Mouse (Mus musculus) mammary gland, adult 2 months (tissue): Measurements from ENCODE around the gene Armc3. TPM values are rescaled to one million over a fixed set of nuclear protein-coding genes. Genes with fewer than 3 reads are reported as not detected.

ENCODE experiments used
- polyA plus RNA-seq: library from polyadenylated mRNA; depleted of rRNA; stranded (reverse); fragments of >200 nt; gene quantifications from 2 replicates; pipeline ENCODE4 v1.2.3, GENCODE M21; 2012; ENCODE audit warnings: low replicate concordance; rRNA removed

Gene Armc3
- 0.04 TPM in 1 of 2 replicates, not detected in the other for polyA plus RNA-seq

DNA sequence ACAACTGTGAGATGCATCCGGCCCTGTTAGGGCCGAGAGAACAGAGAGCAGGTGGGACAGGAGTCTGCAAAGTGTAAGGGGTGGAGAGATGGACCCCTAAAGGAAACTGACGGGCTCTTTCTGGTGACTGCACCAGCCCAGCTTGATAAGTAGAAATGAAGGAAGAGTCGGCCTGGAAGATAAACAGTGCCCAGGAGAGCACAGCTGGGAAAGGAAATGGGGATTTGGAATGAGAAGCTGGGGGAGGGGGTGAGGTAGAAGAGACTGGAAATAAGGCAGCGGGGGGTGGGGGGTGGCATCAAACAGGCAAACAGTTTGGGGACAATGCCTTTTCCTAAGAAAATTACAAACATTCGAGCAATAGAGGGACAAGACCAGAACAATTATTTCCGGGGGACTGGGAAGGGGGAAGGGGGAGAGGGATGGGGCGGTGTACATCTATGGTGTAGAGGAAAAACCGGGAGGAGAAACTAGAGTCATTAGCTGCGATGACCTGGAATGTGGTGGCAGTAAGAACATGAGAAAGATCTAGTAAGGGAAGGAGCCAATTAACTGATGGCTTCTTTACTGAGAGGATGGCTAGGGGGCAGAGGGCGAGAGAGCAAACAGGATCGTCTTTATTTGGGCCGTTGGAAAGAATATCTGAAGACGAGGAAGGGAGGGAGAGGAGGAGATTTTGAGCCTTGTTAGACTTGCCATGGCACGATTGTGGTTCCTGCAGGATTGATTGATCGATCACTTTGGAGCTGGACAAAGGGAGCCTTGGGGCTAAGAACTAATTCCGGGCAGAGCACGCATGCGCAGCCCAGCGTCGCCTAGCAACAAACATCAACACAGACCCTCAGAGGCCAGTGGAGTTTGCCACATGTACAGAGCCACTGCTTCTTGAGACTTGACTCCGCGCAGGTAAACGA lies at the start of gene Armc3:
Gene Armc3 (plus strand): TSS at position 851 of the 914 bp plus-strand sequence.

Other genes with a start within 250 kb of the Armc3 start
- gene Pip4k2a, start 201.2 kb upstream of the Armc3 start, polyA plus RNA-seq: 10.4 and 19.0 TPM in 2 replicates
- 0.85 and 0.95 TPM in 2 replicates for gene 4930426L09Rik, start 201.0 kb upstream of the Armc3 start, polyA plus RNA-seq
- 9.7 and 27.0 TPM in 2 replicates for gene Msrb2, start 172.1 kb downstream of the Armc3 start, polyA plus RNA-seq
- not detected in 2 replicates for gene Ptf1a, start 246.4 kb downstream of the Armc3 start, polyA plus RNA-seq